Mouse (Mus musculus): ENCODE measurements around the gene Wdr61. TPM values are rescaled to one million over a fixed set of nuclear protein-coding genes. Genes with fewer than 3 reads are reported as not detected.

Gene Wdr61
- total RNA-seq (2023) = 59.6 to 74.1 TPM (median 64.8 TPM) in 4 replicates

DNA sequence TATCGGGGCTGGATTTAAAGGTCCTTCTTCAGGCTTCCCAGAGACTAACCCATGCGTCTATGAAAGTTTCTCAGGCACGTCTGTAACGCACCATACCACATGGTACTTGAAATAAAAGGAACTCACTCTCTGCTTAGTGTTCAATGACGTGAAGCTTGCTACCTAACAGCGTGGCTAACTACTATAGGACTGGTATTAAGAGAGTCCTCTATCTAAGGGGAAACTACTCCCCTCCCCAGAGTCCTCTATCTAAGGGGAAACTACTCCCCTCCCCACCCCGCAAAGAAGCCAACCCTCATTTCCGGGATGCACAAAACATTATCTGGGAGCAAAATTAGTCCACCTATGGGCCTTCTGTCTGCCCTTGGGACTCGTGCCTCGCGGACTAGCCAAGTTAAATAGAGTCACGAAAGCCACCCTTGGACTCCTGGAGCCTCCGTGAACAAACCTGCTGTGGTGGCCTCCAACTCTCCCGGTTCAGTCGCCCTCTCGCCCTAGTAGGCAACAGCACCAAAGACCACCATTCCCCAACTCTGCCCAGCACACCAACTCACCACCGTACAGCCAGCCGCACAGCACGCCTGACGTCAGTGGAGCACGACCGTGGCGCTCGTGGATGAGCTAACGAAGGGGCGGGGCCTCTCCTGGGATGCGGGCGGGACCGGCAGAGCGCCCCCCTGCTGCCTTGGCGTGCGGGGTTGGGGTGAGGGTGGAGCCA is at the start of gene Wdr61:
Wdr61 (minus strand) TSS at position 599 of the 718 bp plus-strand sequence.

DNA sequence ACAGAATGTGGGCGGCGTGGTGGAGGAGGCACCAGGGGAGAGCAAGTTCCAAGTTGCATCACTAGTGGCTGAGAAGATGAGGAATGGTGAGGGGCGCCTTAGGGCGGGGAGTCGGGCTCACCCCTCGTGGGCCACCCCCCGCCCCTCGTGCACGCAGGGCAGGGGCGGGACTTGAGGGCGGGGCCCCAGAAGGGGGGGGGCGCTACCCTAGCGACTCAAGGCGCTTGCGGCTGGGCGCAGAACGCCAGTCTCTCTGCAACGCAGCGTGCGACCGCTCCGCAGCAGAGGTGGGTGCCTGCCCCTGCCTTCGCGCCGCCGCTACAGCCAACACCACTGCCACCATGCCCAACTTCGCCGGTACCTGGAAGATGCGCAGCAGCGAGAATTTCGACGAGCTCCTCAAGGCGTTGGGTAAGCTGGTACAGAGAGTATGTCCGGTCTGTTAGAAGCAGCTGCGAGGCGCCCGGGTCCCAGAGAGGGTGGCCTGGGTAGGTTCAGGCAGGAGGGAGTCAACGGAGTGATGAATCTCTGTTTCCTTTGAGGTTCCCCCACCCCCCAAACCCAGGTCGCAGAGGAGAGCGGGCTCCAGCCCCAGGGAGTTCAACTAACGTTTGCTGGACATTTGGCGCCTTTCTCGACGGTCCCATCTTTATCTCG is 30.4 kb upstream of the Wdr61 start, which contains the start of gene Crabp1:
Crabp1 (plus strand) TSS at position 188 of the 657 bp plus-strand sequence.

DNA sequence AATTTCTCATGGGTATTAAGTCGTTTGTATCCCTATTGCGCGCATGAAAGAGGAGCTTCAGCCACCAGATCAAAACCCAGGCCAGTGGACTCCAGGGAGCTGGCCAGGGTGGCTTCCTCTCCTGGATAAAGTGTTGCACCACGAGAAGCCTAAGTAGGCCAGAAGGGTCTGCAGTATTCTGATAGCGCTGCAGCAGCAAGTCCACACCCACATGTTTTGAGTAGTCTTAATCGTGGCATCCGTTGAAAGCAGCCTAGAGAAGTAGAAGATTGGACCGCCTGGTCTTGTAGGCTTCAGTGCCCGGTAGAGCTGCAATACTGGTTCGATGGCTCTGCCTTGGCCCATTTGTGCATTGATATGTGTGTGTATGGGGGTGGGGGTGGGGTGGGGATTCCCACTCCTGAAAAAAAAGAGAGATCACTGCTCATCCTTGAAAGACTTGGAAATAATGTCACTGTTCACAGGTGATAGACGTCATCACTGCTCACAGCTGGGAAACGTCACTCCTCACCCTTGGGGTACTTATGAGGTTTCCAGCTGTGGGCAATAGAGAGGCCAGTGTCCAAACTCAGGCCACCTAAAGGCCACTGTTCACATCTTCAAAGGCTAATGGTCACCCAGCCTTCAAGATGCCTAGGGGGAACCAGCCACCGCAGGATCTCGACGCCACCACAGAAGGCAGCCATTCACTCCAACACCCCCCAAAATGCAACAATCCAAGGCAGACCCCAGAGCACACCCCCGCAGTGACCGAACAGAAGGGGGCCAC is 35.8 kb downstream of the Wdr61 start, which contains the start of gene Dnaja4:
Dnaja4 (plus strand) TSS at position 556 of the 769 bp plus-strand sequence.

Other genes starting within 250 kb of the Wdr61 start
- gene Dmxl2, start 232.9 kb downstream of the Wdr61 start, total RNA-seq (2023) = 0.60 to 2.2 TPM (median 1.4 TPM) in 4 replicates
- gene Sh2d7, start 195.5 kb downstream of the Wdr61 start, total RNA-seq (2023) = not detected in 4 replicates
- gene Cib2, start 174.3 kb downstream of the Wdr61 start, total RNA-seq (2023) = 2.0 to 3.4 TPM (median 3.0 TPM) in 4 replicates
- gene Idh3a, start 148.2 kb downstream of the Wdr61 start, total RNA-seq (2023) = 39.0 to 42.0 TPM (median 39.5 TPM) in 4 replicates
- not detected in 4 replicates for gene Acsbg1, start 72.6 kb downstream of the Wdr61 start, total RNA-seq (2023)
- 1.3 to 2.6 TPM (median 1.7 TPM) in 4 replicates for gene Dnaja4, start 35.6 kb downstream of the Wdr61 start, total RNA-seq (2023)
- gene Crabp1, start 30.2 kb upstream of the Wdr61 start, total RNA-seq (2023) = not detected in 4 replicates
- gene Ireb2, start 129.3 kb upstream of the Wdr61 start, total RNA-seq (2023) = 44.9 to 55.0 TPM (median 50.6 TPM) in 4 replicates
- gene Hykk, start 182.8 kb upstream of the Wdr61 start, total RNA-seq (2023) = 0.55 to 1.3 TPM (median 1.0 TPM) in 4 replicates
- gene Psma4, start 216.3 kb upstream of the Wdr61 start, total RNA-seq (2023) = 85.0 to 88.1 TPM (median 87.5 TPM) in 4 replicates
- 0.81 to 1.3 TPM in 2 of 4 replicates, not detected in the others for gene AY074887, start 216.5 kb upstream of the Wdr61 start, total RNA-seq (2023)
- gene Chrna5, start 246.4 kb upstream of the Wdr61 start, total RNA-seq (2023) = not detected in 4 replicates

Measured in B cell, adult 62 days (primary cell).